Mouse (Mus musculus): Measurements from ENCODE around the gene Slc10a1. TPM values are rescaled to one million over a fixed set of nuclear protein-coding genes. Genes with fewer than 3 reads are reported as not detected.
A peak's percentile ranks its signal among the peaks of the same experiment; 100 is the strongest.

The Slc10a1 gene
- total and polyA plus RNA-seq, 2 experiments: 508 to 1,387 TPM

GRCm38 (mm10) chr12:80931402-80932140, 36.9 kb downstream of the Slc10a1 start:
- peak; percentile 99 for DNase-seq (ENCODE audit: extremely low read depth, low read depth, low spot score)
- 30% methylated on average over 3 of the region's 3 CpGs for WGBS
- peaks cover 23% of the 10 kb centered on the region for H3K4me1 ChIP-seq (ENCODE audit: control insufficient read depth, insufficient read depth, low read length)
- H3K27me3 ChIP-seq (ENCODE audit: control insufficient read depth, insufficient read depth, low read length): no peaks in the 10 kb centered on the region
- TF ChIP-seq POLR2A (IDR thresholded peaks at IDR 0.05; ENCODE audit: extremely low read depth, insufficient read depth, low read length) (no peak), CTCF (IDR thresholded peaks at IDR 0.05; ENCODE audit: low read depth, low read length) (no peak)
- H3K36me3 ChIP-seq (ENCODE audit: control insufficient read depth, insufficient read depth, low read length): no peaks in the 10 kb centered on the region
- peak overlapping the region; percentile 90 for H3K27ac ChIP-seq (replicated peaks; ENCODE audit: insufficient read depth, low read depth, low read length)
- no peaks in the 10 kb centered on the region for H3K79me2 ChIP-seq (ENCODE audit: control insufficient read depth, insufficient read depth, low read length)
- no peak overlapping the region for H3K4me3 ChIP-seq (ENCODE audit: insufficient read depth, low read depth, low read length)
- H3K9ac ChIP-seq (ENCODE audit: low read depth, low read length): peak overlapping the region; percentile 18; the same call in 1 of the 2 replicates

- H3K4me1 ChIP-seq (ENCODE audit: control insufficient read depth, insufficient read depth, low read length): peaks cover 30% of the 10 kb centered on the region
- H3K79me2 ChIP-seq (ENCODE audit: control insufficient read depth, insufficient read depth, low read length): no peaks in the 10 kb centered on the region
- DNase-seq (ENCODE audit: extremely low read depth, low read depth, low spot score): peak; percentile 99
- WGBS: 26% methylated on average over 7 of the region's 7 CpGs
- H3K9ac ChIP-seq (ENCODE audit: low read depth, low read length): no peak overlapping the region
- H3K4me3 ChIP-seq (ENCODE audit: insufficient read depth, low read depth, low read length): no peak overlapping the region
- peak overlapping the region; percentile 81 for H3K27ac ChIP-seq (replicated peaks; ENCODE audit: insufficient read depth, low read depth, low read length)
- H3K36me3 ChIP-seq (ENCODE audit: control insufficient read depth, insufficient read depth, low read length): no peaks in the 10 kb centered on the region
- no peaks in the 10 kb centered on the region for H3K27me3 ChIP-seq (ENCODE audit: control insufficient read depth, insufficient read depth, low read length)
- TF ChIP-seq POLR2A (IDR thresholded peaks at IDR 0.05; ENCODE audit: extremely low read depth, insufficient read depth, low read length): no peak
- no peak for TF ChIP-seq CTCF (IDR thresholded peaks at IDR 0.05; ENCODE audit: low read depth, low read length)
These were observed 38.4 kb downstream of the Slc10a1 start for GRCm38 (mm10) chr12:80930141-80930540.

- Histone ChIP-seq H3K9ac (ENCODE audit: low read depth, low read length) (no peak overlapping the region), H3K4me3 (ENCODE audit: insufficient read depth, low read depth, low read length) (no peak overlapping the region), H3K79me2 (ENCODE audit: control insufficient read depth, insufficient read depth, low read length) (no peaks in the 10 kb centered on the region), H3K36me3 (ENCODE audit: control insufficient read depth, insufficient read depth, low read length) (no peaks in the 10 kb centered on the region), H3K4me1 (ENCODE audit: control insufficient read depth, insufficient read depth, low read length) (peaks cover 38% of the 10 kb centered on the region), H3K27me3 (ENCODE audit: control insufficient read depth, insufficient read depth, low read length) (no peaks in the 10 kb centered on the region), H3K27ac (replicated peaks; ENCODE audit: insufficient read depth, low read depth, low read length) (peak overlapping the region; percentile 98)
- TF ChIP-seq CTCF (IDR thresholded peaks at IDR 0.05; ENCODE audit: low read depth, low read length): no peak
- TF ChIP-seq POLR2A (IDR thresholded peaks at IDR 0.05; ENCODE audit: extremely low read depth, insufficient read depth, low read length): no peak
- DNase-seq (ENCODE audit: extremely low read depth, low read depth, low spot score): peak; percentile 94
- WGBS: 19% methylated on average over 3 of the region's 3 CpGs
These were observed 39.6 kb downstream of the Slc10a1 start for GRCm38 (mm10) chr12:80928881-80929280.

- H3K4me3 ChIP-seq (ENCODE audit: insufficient read depth, low read depth, low read length): no peak overlapping the region
- no peaks in the 10 kb centered on the region for H3K27me3 ChIP-seq (ENCODE audit: control insufficient read depth, insufficient read depth, low read length)
- peak; percentile 56 for DNase-seq (ENCODE audit: extremely low read depth, low read depth, low spot score)
- WGBS: 80% methylated on average over 1 of the region's 1 CpGs
- peaks cover 43% of the 10 kb centered on the region for H3K4me1 ChIP-seq (ENCODE audit: control insufficient read depth, insufficient read depth, low read length)
- peak overlapping the region; percentile 41; the same call in 1 of the 2 replicates for H3K27ac ChIP-seq (replicated peaks; ENCODE audit: insufficient read depth, low read depth, low read length)
- TF ChIP-seq POLR2A (IDR thresholded peaks at IDR 0.05; ENCODE audit: extremely low read depth, insufficient read depth, low read length): no peak
- TF ChIP-seq CTCF (IDR thresholded peaks at IDR 0.05; ENCODE audit: low read depth, low read length): no peak
- no peak overlapping the region for H3K9ac ChIP-seq (ENCODE audit: low read depth, low read length)
- no peaks in the 10 kb centered on the region for H3K36me3 ChIP-seq (ENCODE audit: control insufficient read depth, insufficient read depth, low read length)
- no peaks in the 10 kb centered on the region for H3K79me2 ChIP-seq (ENCODE audit: control insufficient read depth, insufficient read depth, low read length)
These were observed 41.0 kb downstream of the Slc10a1 start for GRCm38 (mm10) chr12:80927518-80927917.

- Histone ChIP-seq H3K27me3 (ENCODE audit: control insufficient read depth, insufficient read depth, low read length) (no peaks in the 10 kb centered on the region), H3K36me3 (ENCODE audit: control insufficient read depth, insufficient read depth, low read length) (no peaks in the 10 kb centered on the region), H3K4me3 (ENCODE audit: insufficient read depth, low read depth, low read length) (no peak overlapping the region), H3K9ac (ENCODE audit: low read depth, low read length) (no peak overlapping the region), H3K4me1 (ENCODE audit: control insufficient read depth, insufficient read depth, low read length) (peaks cover 35% of the 10 kb centered on the region), H3K27ac (replicated peaks; ENCODE audit: insufficient read depth, low read depth, low read length) (peak overlapping the region; percentile 96), H3K79me2 (ENCODE audit: control insufficient read depth, insufficient read depth, low read length) (no peaks in the 10 kb centered on the region)
- DNase-seq (ENCODE audit: extremely low read depth, low read depth, low spot score): peak; percentile 99
- TF ChIP-seq POLR2A (IDR thresholded peaks at IDR 0.05; ENCODE audit: extremely low read depth, insufficient read depth, low read length): no peak
- no peak for TF ChIP-seq CTCF (IDR thresholded peaks at IDR 0.05; ENCODE audit: low read depth, low read length)
- WGBS: 17% methylated on average over 4 of the region's 4 CpGs
These were observed 42.0 kb downstream of the Slc10a1 start for GRCm38 (mm10) chr12:80926550-80926949.

- WGBS: 16% methylated on average over 7 of the region's 7 CpGs
- no peak overlapping the region for H3K4me3 ChIP-seq (ENCODE audit: insufficient read depth, low read depth, low read length)
- no peaks in the 10 kb centered on the region for H3K27me3 ChIP-seq (ENCODE audit: control insufficient read depth, insufficient read depth, low read length)
- H3K36me3 ChIP-seq (ENCODE audit: control insufficient read depth, insufficient read depth, low read length): no peaks in the 10 kb centered on the region
- H3K79me2 ChIP-seq (ENCODE audit: control insufficient read depth, insufficient read depth, low read length): no peaks in the 10 kb centered on the region
- peak; percentile 90 for DNase-seq (ENCODE audit: extremely low read depth, low read depth, low spot score)
- H3K9ac ChIP-seq (ENCODE audit: low read depth, low read length): no peak overlapping the region
- peaks cover 33% of the 10 kb centered on the region for H3K4me1 ChIP-seq (ENCODE audit: control insufficient read depth, insufficient read depth, low read length)
- H3K27ac ChIP-seq (replicated peaks; ENCODE audit: insufficient read depth, low read depth, low read length): peak overlapping the region; percentile 96
- no peak for TF ChIP-seq POLR2A (IDR thresholded peaks at IDR 0.05; ENCODE audit: extremely low read depth, insufficient read depth, low read length)
- no peak for TF ChIP-seq CTCF (IDR thresholded peaks at IDR 0.05; ENCODE audit: low read depth, low read length)
These were observed 42.6 kb downstream of the Slc10a1 start for GRCm38 (mm10) chr12:80925919-80926318.

All from liver, adult 2 months (tissue).